8 mouse cellular contexts compared by ENCODE assay signal in genomic region chr10:62336601-62337578, GRCm38 (mm10). TPM values are rescaled to one million over a fixed set of nuclear protein-coding genes. Genes with fewer than 3 reads are reported as not detected.
DNase-seq lines count a peak whose midpoint lies in the region; ATAC-seq and TF ChIP-seq lines count a peak whose summit lies in the region.

No protein-coding gene starts in this region.

- H3K36me3 ChIP-seq in erythroblast, embryonic 14.5 days (ENCODE audit: control insufficient read depth): peaks cover 79% of the 10 kb centered on the region
- no peaks in the 10 kb centered on the region for H3K36me3 ChIP-seq in E14TG2a.4 (ENCODE audit: insufficient read depth, low read length)
- no peaks in the 10 kb centered on the region for H3K36me3 ChIP-seq in heart, embryonic 11.5 days (ENCODE audit: control insufficient read depth, insufficient read depth, low read length)
- peaks cover 20% of the 10 kb centered on the region for H3K36me3 ChIP-seq in liver, embryonic 12.5 days

- peak overlapping the region; percentile 97 for H3K27ac ChIP-seq in heart, embryonic 11.5 days (ENCODE audit: low read depth, low read length)
- H3K27ac ChIP-seq in liver, embryonic 12.5 days: peak overlapping the region; percentile 99

- H3K27me3 ChIP-seq in erythroblast, embryonic 14.5 days (ENCODE audit: control insufficient read depth): no peaks in the 10 kb centered on the region
- H3K27me3 ChIP-seq in E14TG2a.4 (ENCODE audit: insufficient read depth, low read length): 0 out of 2 replicates have a peak, but pooled peaks cover 3% of the 10 kb centered on the region
- no peaks in the 10 kb centered on the region for H3K27me3 ChIP-seq in heart, embryonic 11.5 days (ENCODE audit: control insufficient read depth, insufficient read depth, low read length)
- no peaks in the 10 kb centered on the region for H3K27me3 ChIP-seq in liver, embryonic 12.5 days (replicated peaks)

- H3K4me1 ChIP-seq in erythroblast, embryonic 14.5 days (ENCODE audit: control insufficient read depth): peaks cover 96% of the 10 kb centered on the region
- H3K4me1 ChIP-seq in E14TG2a.4 (replicated peaks; ENCODE audit: low read depth, low read length): peaks cover 87% of the 10 kb centered on the region
- peaks cover 66% of the 10 kb centered on the region for H3K4me1 ChIP-seq in heart, embryonic 11.5 days (ENCODE audit: control insufficient read depth, insufficient read depth, low read length)
- peaks cover 93% of the 10 kb centered on the region for H3K4me1 ChIP-seq in liver, embryonic 12.5 days

- no peak for ATAC-seq in erythroblast, adult 5-6 weeks (replicated peaks; ENCODE audit: low FRiP score, poor library complexity, severe bottlenecking)
- no peak for ATAC-seq in heart, embryonic 11.5 days (replicated peaks; ENCODE audit: insufficient number of reproducible peaks, low FRiP score, low TSS enrichment)
- ATAC-seq in liver, embryonic 12.5 days: no peak
- ATAC-seq in monocyte, adult 5-6 weeks (replicated peaks; ENCODE audit: insufficient number of reproducible peaks, low FRiP score, low TSS enrichment, poor library complexity, severe bottlenecking): no peak

- peak overlapping the region; percentile 39; the same call in 1 of the 2 replicates for H3K9ac ChIP-seq in heart, embryonic 11.5 days (ENCODE audit: low read depth, low read length)
- H3K9ac ChIP-seq in liver, embryonic 12.5 days: peak overlapping the region; percentile 90

- H3K4me3 ChIP-seq in erythroblast, embryonic 14.5 days (replicated peaks): peak overlapping the region; percentile 34
- H3K4me3 ChIP-seq in E14TG2a.4 (replicated peaks; ENCODE audit: low read length): peak overlapping the region; percentile 43
- H3K4me3 ChIP-seq in heart, embryonic 11.5 days (ENCODE audit: low read depth, low read length): peak overlapping the region; percentile 3
- H3K4me3 ChIP-seq in liver, embryonic 12.5 days: no peak overlapping the region

- peak overlapping the region; percentile 90 for H3K4me2 ChIP-seq in heart, embryonic 11.5 days
- peak overlapping the region; percentile 97 for H3K4me2 ChIP-seq in liver, embryonic 12.5 days

- no peak for DNase-seq in thymus, adult 18-20 months
- no peak for DNase-seq in spleen, postnatal 10 days (ENCODE audit: low spot score in 2 of 2)

- no peaks in the 10 kb centered on the region for H3K9me3 ChIP-seq in erythroblast, embryonic 14.5 days (ENCODE audit: control insufficient read depth, low read length)
- H3K9me3 ChIP-seq in E14TG2a.4 (ENCODE audit: low read length): no peaks in the 10 kb centered on the region
- no peaks in the 10 kb centered on the region for H3K9me3 ChIP-seq in heart, embryonic 11.5 days (replicated peaks; ENCODE audit: control insufficient read depth, low read length)
- H3K9me3 ChIP-seq in liver, embryonic 12.5 days (replicated peaks): no peaks in the 10 kb centered on the region

- 39% methylated on average over 12 of the region's 12 CpGs for WGBS in heart, embryonic 11.5 days (ENCODE audit: insufficient replicate concordance)
- WGBS in liver, embryonic 12.5 days (ENCODE audit: insufficient replicate concordance): 22% methylated on average over 12 of the region's 12 CpGs

- TF ChIP-seq CTCF in E14TG2a.4 (conservative IDR thresholded peaks at IDR 0.05; ENCODE audit: low read length): no peak

RNA-seq across cellular contexts. Expression of gene Hk1, which starts 42.8 kb away (rescaled TPM):
- polyA plus RNA-seq in erythroblast, embryonic 14.5 days (2012): 47.9 and 53.6 TPM in 2 replicates
- total RNA-seq in erythroblast, adult 5-6 weeks (2015; ENCODE audit: low replicate concordance): 35.5 and 52.0 TPM in 2 replicates
- total RNA-seq in erythroblast, adult 5-6 weeks (2017; ENCODE audit: low replicate concordance): 105 and 158 TPM in 2 replicates
- polyA plus RNA-seq in heart, embryonic 11.5 days (2014; fragmentation: Nextera tagmentation; extraction: Ambion mirVana): 97.0 and 157 TPM in 2 replicates
- 130 and 131 TPM in 2 replicates for polyA plus RNA-seq in liver, embryonic 12.5 days (2016; fragmentation: Nextera tagmentation; extraction: Ambion mirVana)
- 33.1 to 66.9 TPM (median 39.5 TPM) in 3 replicates for total RNA-seq in monocyte, adult 5-6 weeks (2017)
